Mouse (Mus musculus) heart, adult 2 months (tissue): ENCODE measurements around the gene Prss33.

Source experiments
- CTCF ChIP-seq: fragments of 200-600 bp; IDR thresholded peaks from 2 replicates; pipeline ENCODE4 v1.8.1; 2022; ENCODE audit warnings: antibody characterized with exemption, mild to moderate bottlenecking, moderate library complexity
- EP300 ChIP-seq: fragments of 200-500 bp; IDR thresholded peaks from 2 replicates; pipeline ENCODE4 v1.6.1; 2011; ENCODE audit warnings: low read depth, low read length, control low read depth; ENCODE audit not compliant: insufficient read depth
- POLR2A ChIP-seq: fragments of 200-500 bp; IDR thresholded peaks from 2 replicates; pipeline ENCODE4 v1.6.1; 2011; ENCODE audit warnings: mild to moderate bottlenecking, low read depth, low read length, control low read depth; ENCODE audit not compliant: insufficient read depth

GRCm38 (mm10) chr17:23815641-23816040 is 20.2 kb downstream of the Prss33 start:
- TF ChIP-seq POLR2A (no peak), EP300 (no peak), CTCF (no peak)
